Mouse (Mus musculus) limb, embryonic 15.5 days (tissue): ENCODE data around the gene Dlst. TPM values are rescaled to one million over a fixed set of nuclear protein-coding genes. Genes with fewer than 3 reads are reported as not detected.
A peak's percentile ranks its signal among the peaks of the same experiment; 100 is the strongest.

Source experiments
- ATAC-seq: fragments of 200-750 bp; cut with Nextera tagmentation; 2 replicates; pipeline ENCODE4 v1.8.0; 2017; ENCODE audit warnings: low read depth, moderate TSS enrichment; ENCODE audit not compliant: insufficient number of reproducible peaks, low FRiP score, low TSS enrichment
- H3K27ac ChIP-seq: fragments of 300-500 bp; sonication (generic); 2 replicates; pipeline ENCODE4 v1.5.1; 2015; ENCODE audit warnings: moderate library complexity, mild to moderate bottlenecking, inconsistent platforms
- H3K27me3 ChIP-seq: fragments of 300-500 bp; sonication (generic); 2 replicates; pipeline ENCODE4 v1.6.1; 2015; ENCODE audit warnings: inconsistent platforms
- H3K36me3 ChIP-seq: fragments of 300-500 bp; sonication (generic); 2 replicates; pipeline ENCODE4 v1.6.1; 2015; ENCODE audit warnings: inconsistent platforms
- H3K4me1 ChIP-seq: fragments of 300-500 bp; sonication (generic); 2 replicates; pipeline ENCODE4 v1.6.1; 2015; ENCODE audit warnings: inconsistent platforms
- H3K4me2 ChIP-seq: fragments of 300-500 bp; sonication (generic); 2 replicates; pipeline ENCODE4 v1.6.1; 2015; ENCODE audit warnings: mild to moderate bottlenecking, inconsistent platforms
- H3K4me3 ChIP-seq: fragments of 300-500 bp; sonication (generic); 2 replicates; pipeline ENCODE4 v1.5.1; 2015; ENCODE audit warnings: mild to moderate bottlenecking, inconsistent platforms
- H3K9ac ChIP-seq: fragments of 300-500 bp; sonication (generic); 2 replicates; pipeline ENCODE4 v1.6.1; 2015; ENCODE audit warnings: inconsistent platforms
- H3K9me3 ChIP-seq: fragments of 300-500 bp; sonication (generic); 2 replicates; pipeline ENCODE4 v1.6.1; 2016; ENCODE audit warnings: inconsistent platforms
- WGBS: fragments of 180-500 bp; shearing (Covaris S2); methylation state at CpG from one replicate; pipeline ENCODE4 v1.1.7; 2015; 5-methylcytosine and 5-hydroxymethylcytosine counted together
- polyA plus RNA-seq: library from polyadenylated mRNA; unstranded; fragments of >200 nt; fragmentation: Nextera tagmentation; extraction: Ambion mirVana; gene quantifications from 2 replicates; pipeline ENCODE4 v1.2.1, GENCODE M21; 2015

Dlst gene
- polyA plus RNA-seq = 96.0 and 108 TPM in 2 replicates

GRCm38 (mm10) chr12:85110698-85111592 lies at the start of gene Dlst, which contains the start of gene Prox2:
TSS of gene Dlst (plus strand) at chr12:85110833.
TSS of gene Prox2 (minus strand) at chr12:85110759.
- under 1% methylated on average over 83 of the region's 83 CpGs for WGBS
- H3K27me3 ChIP-seq = no peaks in the 10 kb centered on the region
- H3K9ac ChIP-seq = peak within 1 kb of the TSS; percentile 95
- H3K36me3 ChIP-seq = no peaks in the 10 kb centered on the region; the same call in 1 of the 2 replicates
- peak within 1 kb of the TSS; percentile 99 for H3K4me3 ChIP-seq
- H3K4me1 ChIP-seq = peaks cover 35% of the 10 kb centered on the region
- ATAC-seq = peak; percentile 83
- H3K4me2 ChIP-seq = peak within 1 kb of the TSS; percentile 61
- H3K9me3 ChIP-seq = no peaks in the 10 kb centered on the region
- peak within 1 kb of the TSS; percentile 84 for H3K27ac ChIP-seq

DNA sequence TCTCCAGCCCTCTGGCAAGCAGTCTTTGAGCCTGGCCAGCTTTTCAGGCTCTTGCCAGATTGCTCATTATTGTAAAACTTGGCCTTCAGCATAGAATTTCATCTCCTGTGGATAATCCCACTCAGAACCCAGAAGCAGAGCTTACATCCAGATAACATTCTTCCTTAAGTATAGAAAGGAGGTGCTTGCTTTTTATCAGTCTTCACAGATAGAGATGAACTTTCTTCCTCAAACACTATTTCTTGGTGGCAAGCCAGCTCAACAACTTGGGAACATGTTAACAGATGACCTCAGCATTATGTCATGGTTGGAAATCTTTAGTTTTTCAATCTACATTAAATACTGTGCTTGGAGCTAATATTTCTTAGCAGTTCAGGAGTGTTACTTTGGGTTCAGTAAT lies 39.6 kb upstream of the Dlst start:
- Histone ChIP-seq H3K4me1 (no peaks in the 10 kb centered on the region), H3K9me3 (no peaks in the 10 kb centered on the region), H3K4me2 (no peak overlapping the region), H3K4me3 (no peak overlapping the region), H3K27ac (no peak overlapping the region), H3K27me3 (no peaks in the 10 kb centered on the region), H3K9ac (no peak overlapping the region), H3K36me3 (peaks cover 46% of the 10 kb centered on the region)
- ATAC-seq = no peak

GRCm38 (mm10) chr12:85077100-85077499 lies 33.5 kb upstream of the Dlst start:
- Histone ChIP-seq H3K9me3 (no peaks in the 10 kb centered on the region), H3K9ac (no peak overlapping the region), H3K4me2 (no peak overlapping the region), H3K27me3 (no peaks in the 10 kb centered on the region), H3K4me1 (no peaks in the 10 kb centered on the region), H3K27ac (no peak overlapping the region), H3K36me3 (peaks cover 22% of the 10 kb centered on the region), H3K4me3 (no peak overlapping the region)
- no peak for ATAC-seq
- whole genome bisulfite sequencing = 86% methylated on average over 3 of the region's 3 CpGs

DNA sequence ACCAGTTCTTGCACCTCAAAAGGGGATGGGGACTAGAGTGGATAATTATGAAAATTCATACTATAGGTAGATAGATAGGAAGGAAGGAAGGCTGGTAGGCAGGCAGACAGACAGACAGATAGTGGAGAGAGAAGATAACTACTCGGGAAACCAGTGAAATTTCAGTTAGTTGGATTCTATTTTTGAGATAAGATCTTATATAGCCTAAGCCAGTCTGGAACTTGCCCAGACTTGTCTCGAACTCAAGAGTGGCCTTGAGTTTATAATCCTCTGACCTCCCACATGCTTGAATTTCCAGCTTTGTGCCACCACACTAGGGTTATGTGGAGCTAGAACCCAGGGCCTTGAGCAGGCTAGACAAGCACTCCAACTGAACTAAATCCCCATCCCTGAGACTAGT lies 26.4 kb upstream of the Dlst start:
- H3K36me3 ChIP-seq = peaks cover 27% of the 10 kb centered on the region
- H3K27ac ChIP-seq = no peak overlapping the region
- no peaks in the 10 kb centered on the region for H3K9me3 ChIP-seq
- H3K4me2 ChIP-seq = no peak overlapping the region
- H3K27me3 ChIP-seq = no peaks in the 10 kb centered on the region
- H3K9ac ChIP-seq = no peak overlapping the region
- H3K4me1 ChIP-seq = 0 out of 2 replicates have a peak, but pooled peaks cover 4% of the 10 kb centered on the region
- H3K4me3 ChIP-seq = no peak overlapping the region
- 79% methylated on average over 2 of the region's 2 CpGs for WGBS
- no peak for ATAC-seq

DNA sequence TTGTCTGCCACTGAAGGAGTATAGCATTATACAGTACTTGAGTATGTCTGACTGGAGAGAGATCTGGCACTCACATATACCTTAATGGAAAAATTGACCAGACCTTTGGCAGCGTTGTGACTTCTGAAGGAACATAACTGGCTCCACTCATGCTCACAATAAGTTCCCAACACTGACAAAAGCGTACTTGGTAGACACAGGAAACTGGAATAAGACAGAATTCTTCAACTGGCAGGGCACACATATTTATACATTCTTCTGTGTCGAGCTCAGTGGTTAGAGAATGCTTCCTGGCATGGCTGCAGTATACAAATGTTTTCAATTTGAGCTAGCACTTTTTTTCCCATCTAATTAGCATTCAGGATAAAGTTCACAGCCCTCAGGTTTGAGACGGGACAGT lies 25.7 kb upstream of the Dlst start:
- Histone ChIP-seq H3K9ac (no peak overlapping the region), H3K27me3 (no peaks in the 10 kb centered on the region), H3K27ac (no peak overlapping the region), H3K4me2 (no peak overlapping the region), H3K4me1 (0 out of 2 replicates have a peak, but pooled peaks cover 4% of the 10 kb centered on the region), H3K9me3 (no peaks in the 10 kb centered on the region), H3K4me3 (no peak overlapping the region), H3K36me3 (peaks cover 32% of the 10 kb centered on the region)
- WGBS = 62% methylated on average over 4 of the region's 4 CpGs
- no peak for ATAC-seq

DNA sequence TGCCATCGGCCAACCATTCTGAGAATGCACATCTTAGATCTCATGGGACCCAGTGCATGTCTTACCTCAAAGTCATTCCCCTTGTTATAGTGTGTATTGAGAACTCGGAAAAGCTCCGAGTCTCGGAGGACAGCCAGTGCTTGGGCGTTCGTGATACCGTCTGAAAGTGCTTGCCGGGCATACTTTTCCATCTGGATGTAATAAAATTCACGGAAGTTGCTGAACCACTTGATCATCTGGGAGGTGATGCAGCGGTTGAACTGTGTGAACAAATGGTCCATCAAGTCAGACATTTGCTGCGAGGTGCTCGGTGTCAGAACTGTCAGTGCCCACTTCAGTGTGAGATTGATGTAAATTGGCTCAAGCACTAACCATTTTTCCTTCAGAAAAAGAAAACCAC lies 22.8 kb upstream of the Dlst start:
- Histone ChIP-seq H3K4me2 (no peak overlapping the region), H3K36me3 (peaks cover 32% of the 10 kb centered on the region), H3K9ac (no peak overlapping the region), H3K9me3 (no peaks in the 10 kb centered on the region), H3K27ac (no peak overlapping the region), H3K4me1 (0 out of 2 replicates have a peak, but pooled peaks cover 4% of the 10 kb centered on the region), H3K27me3 (no peaks in the 10 kb centered on the region), H3K4me3 (no peak overlapping the region)
- WGBS = 44% methylated on average over 12 of the region's 12 CpGs
- ATAC-seq = no peak

DNA sequence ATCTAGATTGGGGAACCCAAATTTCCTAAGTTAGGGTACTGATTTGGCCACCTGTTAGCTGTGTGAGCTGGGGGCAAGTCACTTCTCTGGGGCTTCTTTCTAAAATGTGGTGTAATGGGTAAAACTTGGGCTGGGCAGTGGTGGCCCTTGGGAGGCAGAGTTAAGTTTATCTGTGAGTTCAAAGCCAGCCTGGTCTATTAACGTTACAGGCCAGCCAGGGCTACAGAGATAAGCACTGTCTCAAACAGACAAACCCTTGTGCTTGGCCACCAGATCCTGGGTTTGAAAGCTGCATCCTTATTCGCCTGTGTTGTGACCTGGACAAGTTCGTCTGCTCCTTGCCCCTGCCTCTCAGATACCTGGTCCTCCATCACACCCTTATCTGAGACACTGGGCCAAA lies 19.4 kb upstream of the Dlst start:
- Histone ChIP-seq H3K4me2 (no peak overlapping the region), H3K9me3 (no peaks in the 10 kb centered on the region), H3K9ac (no peak overlapping the region), H3K4me3 (no peak overlapping the region), H3K27ac (no peak overlapping the region), H3K4me1 (peaks cover 25% of the 10 kb centered on the region), H3K36me3 (peaks cover 32% of the 10 kb centered on the region), H3K27me3 (no peaks in the 10 kb centered on the region)
- 88% methylated on average over 3 of the region's 3 CpGs for WGBS
- no peak for ATAC-seq

- no peak overlapping the region for H3K9ac ChIP-seq
- WGBS = 10% methylated on average over 3 of the region's 3 CpGs
Observed at GRCm38 (mm10) chr12:85092214-85092613, 18.4 kb upstream of the Dlst start.

DNA sequence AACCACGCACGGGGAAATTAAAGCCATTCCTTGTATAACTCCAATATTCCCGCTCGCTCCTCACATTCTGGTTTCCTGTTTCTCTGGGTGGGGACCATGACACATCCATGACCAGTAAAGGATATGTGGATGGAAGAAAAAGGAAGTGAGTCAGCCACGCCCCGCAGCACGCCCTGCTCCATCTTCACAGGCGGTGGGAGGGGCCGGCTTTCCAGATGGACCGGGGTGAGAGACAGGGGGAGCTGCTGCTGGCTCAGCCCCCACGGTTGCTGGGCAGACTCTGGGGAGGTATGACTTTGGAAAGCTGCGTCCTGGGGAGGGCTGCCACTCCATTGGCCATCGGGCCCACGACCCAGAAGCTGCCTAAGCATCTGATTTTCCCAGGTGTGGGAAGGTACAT lies 16.6 kb upstream of the Dlst start:
- Histone ChIP-seq H3K27me3 (no peaks in the 10 kb centered on the region), H3K4me2 (peak overlapping the region; percentile 20; the same call in 1 of the 2 replicates), H3K4me1 (peaks cover 25% of the 10 kb centered on the region), H3K9me3 (no peaks in the 10 kb centered on the region), H3K36me3 (peaks cover 8% of the 10 kb centered on the region; the same call in 1 of the 2 replicates), H3K9ac (no peak overlapping the region), H3K4me3 (no peak overlapping the region), H3K27ac (peak overlapping the region; percentile 57)
- WGBS = 16% methylated on average over 14 of the region's 14 CpGs
- ATAC-seq = peak; percentile 33; the same call in 1 of the 2 replicates

More at GRCm38 (mm10) chr12:85092214-85092613, 18.4 kb upstream of the Dlst start:
- H3K36me3 ChIP-seq = peaks cover 25% of the 10 kb centered on the region; the same call in 1 of the 2 replicates
- H3K27ac ChIP-seq = no peak overlapping the region
- no peak overlapping the region for H3K4me3 ChIP-seq
- no peak for ATAC-seq
- no peak overlapping the region for H3K4me2 ChIP-seq
- no peaks in the 10 kb centered on the region for H3K9me3 ChIP-seq
- no peaks in the 10 kb centered on the region for H3K27me3 ChIP-seq
- H3K4me1 ChIP-seq = peaks cover 29% of the 10 kb centered on the region

DNA sequence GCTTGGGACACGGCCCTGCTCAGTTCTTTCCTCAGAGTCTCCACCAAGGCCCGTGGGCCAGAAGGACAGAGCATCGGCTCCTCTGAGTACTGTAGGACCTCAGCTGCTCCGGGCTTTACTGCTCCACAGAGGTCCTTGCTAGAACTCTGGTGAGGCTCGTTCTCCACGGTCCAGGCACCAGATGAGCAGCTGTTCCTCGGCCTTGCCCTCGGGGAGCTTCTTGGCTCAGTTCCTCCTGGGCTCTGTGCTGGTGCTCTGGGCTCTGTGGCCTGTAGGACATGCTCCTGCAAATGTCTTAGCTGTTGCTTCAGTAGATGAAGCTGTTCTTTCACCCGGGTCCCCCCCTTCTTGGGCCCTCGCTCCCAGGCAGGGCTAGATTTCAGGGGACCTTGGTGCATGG lies 15.9 kb upstream of the Dlst start:
- Histone ChIP-seq H3K4me2 (no peak overlapping the region), H3K9ac (no peak overlapping the region), H3K27ac (peak overlapping the region; percentile 57; the same call in 1 of the 2 replicates), H3K36me3 (peaks cover 1% of the 10 kb centered on the region; the same call in 1 of the 2 replicates), H3K27me3 (no peaks in the 10 kb centered on the region), H3K4me1 (peaks cover 25% of the 10 kb centered on the region), H3K9me3 (no peaks in the 10 kb centered on the region), H3K4me3 (no peak overlapping the region)
- 60% methylated on average over 10 of the region's 10 CpGs for WGBS
- no peak for ATAC-seq

- Histone ChIP-seq H3K4me3 (no peak overlapping the region), H3K27me3 (no peaks in the 10 kb centered on the region), H3K27ac (peak overlapping the region; percentile 57; the same call in 1 of the 2 replicates), H3K9ac (no peak overlapping the region), H3K4me1 (peaks cover 25% of the 10 kb centered on the region), H3K4me2 (no peak overlapping the region), H3K36me3 (no peaks in the 10 kb centered on the region), H3K9me3 (no peaks in the 10 kb centered on the region)
- WGBS = 83% methylated on average over 11 of the region's 11 CpGs
- no peak for ATAC-seq
Observed at GRCm38 (mm10) chr12:85095146-85095545, 15.5 kb upstream of the Dlst start.

GRCm38 (mm10) chr12:85095859-85096258 lies 14.8 kb upstream of the Dlst start:
- no peaks in the 10 kb centered on the region for H3K36me3 ChIP-seq
- ATAC-seq = no peak
- 85% methylated on average over 7 of the region's 7 CpGs for WGBS
- no peak overlapping the region for H3K27ac ChIP-seq
- no peak overlapping the region for H3K4me3 ChIP-seq
- no peaks in the 10 kb centered on the region for H3K9me3 ChIP-seq
- no peaks in the 10 kb centered on the region for H3K27me3 ChIP-seq
- H3K9ac ChIP-seq = no peak overlapping the region
- H3K4me2 ChIP-seq = no peak overlapping the region
- peaks cover 27% of the 10 kb centered on the region for H3K4me1 ChIP-seq
